Mouse (Mus musculus): ENCODE data around the gene Ppp1r12c. TPM values are rescaled to one million over a fixed set of nuclear protein-coding genes. Genes with fewer than 3 reads are reported as not detected.

Gene Ppp1r12c
- polyA plus RNA-seq, 1 experiment from 2014 or later = 46.0 TPM

- Histone ChIP-seq H3K27ac (peak overlapping the region; percentile 37), H3K27me3 (ENCODE audit: insufficient read depth, poor library complexity, severe bottlenecking) (no peaks in the 10 kb centered on the region), H3K36me3 (peaks cover 43% of the 10 kb centered on the region), H3K9me3 (no peaks in the 10 kb centered on the region), H3K4me3 (peak overlapping the region; percentile 22; the same call in 1 of the 2 replicates), H3K4me1 (peaks cover 34% of the 10 kb centered on the region)
- peak; percentile 88 for DNase-seq (ENCODE audit: low spot score)
- 25% methylated on average over 9 of the region's 9 CpGs for WGBS
Observed at GRCm38 (mm10) chr7:4498251-4498650, 3.2 kb downstream of the Ppp1r12c start.

- Histone ChIP-seq H3K9me3 (no peaks in the 10 kb centered on the region), H3K27me3 (ENCODE audit: insufficient read depth, poor library complexity, severe bottlenecking) (no peaks in the 10 kb centered on the region), H3K4me3 (no peak overlapping the region), H3K4me1 (peaks cover 41% of the 10 kb centered on the region), H3K27ac (no peak overlapping the region), H3K36me3 (peaks cover 51% of the 10 kb centered on the region)
- no peak for DNase-seq (ENCODE audit: low spot score)
- 88% methylated on average over 9 of the region's 9 CpGs for WGBS
Observed at GRCm38 (mm10) chr7:4497271-4497903, 4.1 kb downstream of the Ppp1r12c start.

- no peak for DNase-seq (ENCODE audit: low spot score)
- peaks cover 59% of the 10 kb centered on the region for H3K36me3 ChIP-seq
- WGBS = 91% methylated on average over 3 of the region's 3 CpGs
Observed at GRCm38 (mm10) chr7:4496468-4496867, 5.0 kb downstream of the Ppp1r12c start.

GRCm38 (mm10) chr7:4493991-4494390 lies 7.5 kb downstream of the Ppp1r12c start:
- no peak overlapping the region for H3K27ac ChIP-seq
- H3K36me3 ChIP-seq = peaks cover 76% of the 10 kb centered on the region
- H3K27me3 ChIP-seq (ENCODE audit: insufficient read depth, poor library complexity, severe bottlenecking) = no peaks in the 10 kb centered on the region
- H3K4me1 ChIP-seq = peaks cover 29% of the 10 kb centered on the region
- no peak for DNase-seq (ENCODE audit: low spot score)
- 84% methylated on average over 1 of the region's 1 CpGs for WGBS
- no peaks in the 10 kb centered on the region for H3K9me3 ChIP-seq
- no peak overlapping the region for H3K4me3 ChIP-seq

More at GRCm38 (mm10) chr7:4496468-4496867, 5.0 kb downstream of the Ppp1r12c start:
- Histone ChIP-seq H3K4me1 (peaks cover 41% of the 10 kb centered on the region), H3K4me3 (no peak overlapping the region), H3K27me3 (ENCODE audit: insufficient read depth, poor library complexity, severe bottlenecking) (no peaks in the 10 kb centered on the region), H3K27ac (no peak overlapping the region), H3K9me3 (no peaks in the 10 kb centered on the region)

- Histone ChIP-seq H3K9me3 (no peaks in the 10 kb centered on the region), H3K36me3 (peaks cover 82% of the 10 kb centered on the region), H3K27ac (peak overlapping the region; percentile 38; the same call in 1 of the 2 replicates), H3K4me3 (no peak overlapping the region), H3K4me1 (peaks cover 15% of the 10 kb centered on the region), H3K27me3 (ENCODE audit: insufficient read depth, poor library complexity, severe bottlenecking) (no peaks in the 10 kb centered on the region)
- WGBS = 84% methylated on average over 13 of the region's 13 CpGs
- no peak for DNase-seq (ENCODE audit: low spot score)
Observed at GRCm38 (mm10) chr7:4492284-4493224, 8.9 kb downstream of the Ppp1r12c start.

- Histone ChIP-seq H3K9me3 (no peaks in the 10 kb centered on the region), H3K4me3 (no peak overlapping the region), H3K36me3 (peaks cover 81% of the 10 kb centered on the region), H3K4me1 (peaks cover 10% of the 10 kb centered on the region; the same call in 1 of the 2 replicates), H3K27ac (0 out of 2 replicates have a peak overlapping the region, but pooled peaks have one; percentile 12), H3K27me3 (ENCODE audit: insufficient read depth, poor library complexity, severe bottlenecking) (no peaks in the 10 kb centered on the region)
- no peak for DNase-seq (ENCODE audit: low spot score)
- 73% methylated on average over 6 of the region's 6 CpGs for WGBS
Observed at GRCm38 (mm10) chr7:4491308-4491707, 10.2 kb downstream of the Ppp1r12c start.

- peaks cover 66% of the 10 kb centered on the region for H3K36me3 ChIP-seq
- no peaks in the 10 kb centered on the region for H3K27me3 ChIP-seq (ENCODE audit: insufficient read depth, poor library complexity, severe bottlenecking)
- no peaks in the 10 kb centered on the region for H3K9me3 ChIP-seq
- no peak overlapping the region for H3K27ac ChIP-seq
- 85% methylated on average over 12 of the region's 12 CpGs for WGBS
- H3K4me1 ChIP-seq = peaks cover 21% of the 10 kb centered on the region
- DNase-seq (ENCODE audit: low spot score) = no peak
- H3K4me3 ChIP-seq = no peak overlapping the region
Observed at GRCm38 (mm10) chr7:4482281-4482680, 19.2 kb downstream of the Ppp1r12c start.

- H3K27ac ChIP-seq = no peak overlapping the region
- peak overlapping the region; percentile 74 for H3K4me3 ChIP-seq
- no peak for DNase-seq (ENCODE audit: low spot score)
- H3K9me3 ChIP-seq = no peaks in the 10 kb centered on the region
- 24% methylated on average over 6 of the region's 6 CpGs for WGBS
- peaks cover 40% of the 10 kb centered on the region for H3K36me3 ChIP-seq
- H3K27me3 ChIP-seq (ENCODE audit: insufficient read depth, poor library complexity, severe bottlenecking) = peaks cover 17% of the 10 kb centered on the region
- H3K4me1 ChIP-seq = peaks cover 22% of the 10 kb centered on the region
Observed at GRCm38 (mm10) chr7:4479674-4480073, 21.8 kb downstream of the Ppp1r12c start.

GRCm38 (mm10) chr7:4478796-4479291 lies 22.6 kb downstream of the Ppp1r12c start:
- Histone ChIP-seq H3K27me3 (ENCODE audit: insufficient read depth, poor library complexity, severe bottlenecking) (peaks cover 26% of the 10 kb centered on the region), H3K36me3 (peaks cover 31% of the 10 kb centered on the region), H3K4me1 (peaks cover 28% of the 10 kb centered on the region), H3K9me3 (no peaks in the 10 kb centered on the region), H3K27ac (peak overlapping the region; percentile 96), H3K4me3 (peak overlapping the region; percentile 74)
- 4% methylated on average over 16 of the region's 16 CpGs for WGBS
- no peak for DNase-seq (ENCODE audit: low spot score)

- H3K9me3 ChIP-seq = no peaks in the 10 kb centered on the region
- H3K27me3 ChIP-seq (ENCODE audit: insufficient read depth, poor library complexity, severe bottlenecking) = peaks cover 32% of the 10 kb centered on the region
- peaks cover 25% of the 10 kb centered on the region for H3K36me3 ChIP-seq
- H3K4me1 ChIP-seq = peaks cover 28% of the 10 kb centered on the region
- H3K27ac ChIP-seq = peak overlapping the region; percentile 96
- under 1% methylated on average over 39 of the region's 39 CpGs for WGBS
- peak overlapping the region; percentile 74 for H3K4me3 ChIP-seq
- peak; percentile 96 for DNase-seq (ENCODE audit: low spot score)
Observed at GRCm38 (mm10) chr7:4478021-4478795, 23.3 kb downstream of the Ppp1r12c start.

GRCm38 (mm10) chr7:4473940-4474339 lies 27.5 kb downstream of the Ppp1r12c start:
- no peak for DNase-seq (ENCODE audit: low spot score)
- no peaks in the 10 kb centered on the region for H3K9me3 ChIP-seq
- 6% methylated on average over 19 of the region's 19 CpGs for WGBS
- H3K27ac ChIP-seq = peak overlapping the region; percentile 47; the same call in 1 of the 2 replicates
- H3K4me3 ChIP-seq = peak overlapping the region; percentile 42
- H3K36me3 ChIP-seq = no peaks in the 10 kb centered on the region
- H3K27me3 ChIP-seq (ENCODE audit: insufficient read depth, poor library complexity, severe bottlenecking) = peaks cover 71% of the 10 kb centered on the region
- peaks cover 28% of the 10 kb centered on the region for H3K4me1 ChIP-seq

- WGBS = under 1% methylated on average over 24 of the region's 24 CpGs
Observed at GRCm38 (mm10) chr7:4471179-4471555, 30.3 kb downstream of the Ppp1r12c start.

More at GRCm38 (mm10) chr7:4471179-4471555, 30.3 kb downstream of the Ppp1r12c start:
- H3K4me3 ChIP-seq = peak overlapping the region; percentile 57
- no peaks in the 10 kb centered on the region for H3K9me3 ChIP-seq
- no peaks in the 10 kb centered on the region for H3K36me3 ChIP-seq
- H3K27ac ChIP-seq = no peak overlapping the region
- H3K27me3 ChIP-seq (ENCODE audit: insufficient read depth, poor library complexity, severe bottlenecking) = peaks cover 80% of the 10 kb centered on the region
- H3K4me1 ChIP-seq = peaks cover 16% of the 10 kb centered on the region
- peak; percentile 94 for DNase-seq (ENCODE audit: low spot score)

All from heart, embryonic 10.5 days (tissue).